Mouse (Mus musculus) stomach, embryonic 14.5 days (tissue): ENCODE data around the gene Efemp2. TPM values are rescaled to one million over a fixed set of nuclear protein-coding genes. Genes with fewer than 3 reads are reported as not detected.

Experiments
- ATAC-seq: fragments of 200-750 bp; cut with Nextera tagmentation; 2 replicates; pipeline ENCODE4 v1.8.0; 2017; ENCODE audit warnings: low read depth, moderate TSS enrichment; ENCODE audit not compliant: insufficient number of reproducible peaks, insufficient read depth, low FRiP score
- H3K27ac ChIP-seq: fragments of 300-500 bp; sonication (generic); 2 replicates; pipeline ENCODE4 v1.5.1; 2014; ENCODE audit warnings: mild to moderate bottlenecking, low read length, moderate library complexity, mixed read lengths
- H3K27me3 ChIP-seq: fragments of 300-500 bp; sonication (generic); 2 replicates; pipeline ENCODE4 v1.6.1; 2014; ENCODE audit warnings: low read length, control low read depth, mixed read lengths; ENCODE audit not compliant: control insufficient read depth, insufficient read depth
- H3K36me3 ChIP-seq: fragments of 300-500 bp; sonication (generic); 2 replicates; pipeline ENCODE4 v1.6.1; 2014; ENCODE audit warnings: mild to moderate bottlenecking, control low read depth, low read length, moderate library complexity, mixed read lengths; ENCODE audit not compliant: control insufficient read depth, insufficient read depth
- H3K4me1 ChIP-seq: fragments of 300-500 bp; sonication (generic); 2 replicates; pipeline ENCODE4 v1.6.1; 2014; ENCODE audit warnings: low read length, control low read depth, mixed read lengths; ENCODE audit not compliant: control insufficient read depth, insufficient read depth
- H3K4me2 ChIP-seq: fragments of 300-500 bp; sonication (generic); replicated peaks from 2 replicates; pipeline ENCODE4 v1.6.1; 2014; ENCODE audit warnings: low read depth, low read length, control low read depth
- H3K4me3 ChIP-seq: fragments of 300-500 bp; sonication (generic); 2 replicates; pipeline ENCODE4 v1.5.1; 2014; ENCODE audit warnings: low read depth, low read length, control low read depth
- H3K9ac ChIP-seq: fragments of 300-500 bp; sonication (generic); replicated peaks from 2 replicates; pipeline ENCODE4 v1.6.1; 2014; ENCODE audit warnings: low read depth, mild to moderate bottlenecking, control low read depth, low read length, moderate library complexity, mixed read lengths
- H3K9me3 ChIP-seq: fragments of 300-500 bp; sonication (generic); 2 replicates; pipeline ENCODE4 v1.6.1; 2016; ENCODE audit warnings: low read depth, low read length, control low read depth; ENCODE audit not compliant: control insufficient read depth
- whole genome bisulfite sequencing: fragments of 180-500 bp; shearing (Covaris S2); extraction: QIAGEN DNeasy Blood & Tissue Kit; methylation state at CpG from one replicate; pipeline ENCODE4 v1.1.7; 2014; 5-methylcytosine and 5-hydroxymethylcytosine counted together
- polyA plus RNA-seq: library from polyadenylated mRNA; unstranded; fragments of >200 nt; fragmentation: Nextera tagmentation; extraction: Ambion mirVana; gene quantifications from 2 replicates; pipeline ENCODE4 v1.2.1, GENCODE M21; 2014

Efemp2 gene
- polyA plus RNA-seq, 1 experiment from 2014 or later = 179 TPM

- peaks cover 25% of the 10 kb centered on the region for H3K4me1 ChIP-seq
- ATAC-seq = no peak
- WGBS = 75% methylated on average over 8 of the region's 8 CpGs
- no peak overlapping the region for H3K4me3 ChIP-seq
- no peak overlapping the region for H3K27ac ChIP-seq
- no peak overlapping the region for H3K4me2 ChIP-seq
- H3K9ac ChIP-seq = no peak overlapping the region
- H3K36me3 ChIP-seq = peaks cover 14% of the 10 kb centered on the region
- H3K27me3 ChIP-seq = no peaks in the 10 kb centered on the region
- no peaks in the 10 kb centered on the region for H3K9me3 ChIP-seq
Measured at GRCm38 (mm10) chr19:5429806-5430205, 43.9 kb upstream of the Efemp2 start.

GRCm38 (mm10) chr19:5430408-5430807, 43.3 kb upstream of the Efemp2 start:
- no peaks in the 10 kb centered on the region for H3K27me3 ChIP-seq
- peaks cover 25% of the 10 kb centered on the region for H3K4me1 ChIP-seq
- no peak overlapping the region for H3K4me3 ChIP-seq
- WGBS = 81% methylated on average over 1 of the region's 1 CpGs
- no peak for ATAC-seq
- no peaks in the 10 kb centered on the region for H3K9me3 ChIP-seq
- no peak overlapping the region for H3K9ac ChIP-seq
- no peak overlapping the region for H3K4me2 ChIP-seq
- H3K36me3 ChIP-seq = peaks cover 14% of the 10 kb centered on the region
- H3K27ac ChIP-seq = no peak overlapping the region

GRCm38 (mm10) chr19:5431911-5432464, 41.8 kb upstream of the Efemp2 start:
- Histone ChIP-seq H3K27ac (no peak overlapping the region), H3K4me1 (peaks cover 13% of the 10 kb centered on the region), H3K4me2 (no peak overlapping the region), H3K36me3 (peaks cover 3% of the 10 kb centered on the region), H3K4me3 (no peak overlapping the region), H3K9ac (no peak overlapping the region), H3K27me3 (no peaks in the 10 kb centered on the region), H3K9me3 (no peaks in the 10 kb centered on the region)
- 72% methylated on average over 4 of the region's 4 CpGs for WGBS
- ATAC-seq = no peak

GRCm38 (mm10) chr19:5432992-5433852, 40.5 kb upstream of the Efemp2 start:
- peaks cover 13% of the 10 kb centered on the region for H3K4me1 ChIP-seq
- peak overlapping the region; percentile 70 for H3K4me2 ChIP-seq
- ATAC-seq = peak; percentile 72; the same call in 1 of the 2 replicates
- WGBS = 5% methylated on average over 16 of the region's 16 CpGs
- H3K9ac ChIP-seq = no peak overlapping the region
- H3K27ac ChIP-seq = peak overlapping the region; percentile 56
- H3K9me3 ChIP-seq = no peaks in the 10 kb centered on the region
- H3K36me3 ChIP-seq = no peaks in the 10 kb centered on the region
- no peaks in the 10 kb centered on the region for H3K27me3 ChIP-seq
- peak overlapping the region; percentile 25 for H3K4me3 ChIP-seq

GRCm38 (mm10) chr19:5433951-5434350, 39.8 kb upstream of the Efemp2 start:
- H3K9ac ChIP-seq = no peak overlapping the region
- no peaks in the 10 kb centered on the region for H3K27me3 ChIP-seq
- peak overlapping the region; percentile 56; the same call in 1 of the 2 replicates for H3K27ac ChIP-seq
- H3K36me3 ChIP-seq = no peaks in the 10 kb centered on the region
- no peak for ATAC-seq
- no peak overlapping the region for H3K4me3 ChIP-seq
- 57% methylated on average over 7 of the region's 7 CpGs for WGBS
- H3K9me3 ChIP-seq = no peaks in the 10 kb centered on the region
- peaks cover 13% of the 10 kb centered on the region for H3K4me1 ChIP-seq
- H3K4me2 ChIP-seq = peak overlapping the region; percentile 70

GRCm38 (mm10) chr19:5444371-5444908, 29.3 kb upstream of the Efemp2 start:
- H3K4me2 ChIP-seq = no peak overlapping the region
- 58% methylated on average over 9 of the region's 9 CpGs for WGBS
- H3K9ac ChIP-seq = no peak overlapping the region

GRCm38 (mm10) chr19:5444954-5445353, 28.8 kb upstream of the Efemp2 start:
- Histone ChIP-seq H3K36me3 (no peaks in the 10 kb centered on the region), H3K27me3 (peaks cover 14% of the 10 kb centered on the region), H3K9ac (no peak overlapping the region), H3K4me2 (no peak overlapping the region), H3K27ac (no peak overlapping the region), H3K9me3 (0 out of 2 replicates have a peak, but pooled peaks cover 5% of the 10 kb centered on the region), H3K4me3 (no peak overlapping the region), H3K4me1 (peaks cover 16% of the 10 kb centered on the region)
- WGBS = 19% methylated on average over 7 of the region's 7 CpGs
- no peak for ATAC-seq

More at GRCm38 (mm10) chr19:5444371-5444908, 29.3 kb upstream of the Efemp2 start:
- no peak for ATAC-seq
- H3K4me3 ChIP-seq = no peak overlapping the region
- peaks cover 14% of the 10 kb centered on the region for H3K27me3 ChIP-seq
- no peaks in the 10 kb centered on the region for H3K36me3 ChIP-seq
- peaks cover 16% of the 10 kb centered on the region for H3K4me1 ChIP-seq
- H3K9me3 ChIP-seq = 0 out of 2 replicates have a peak, but pooled peaks cover 5% of the 10 kb centered on the region
- no peak overlapping the region for H3K27ac ChIP-seq

GRCm38 (mm10) chr19:5445747-5446146, 28.0 kb upstream of the Efemp2 start:
- 89% methylated on average over 5 of the region's 5 CpGs for WGBS
- Histone ChIP-seq H3K27ac (no peak overlapping the region), H3K4me2 (no peak overlapping the region), H3K4me1 (peaks cover 16% of the 10 kb centered on the region), H3K36me3 (no peaks in the 10 kb centered on the region), H3K9ac (no peak overlapping the region), H3K4me3 (no peak overlapping the region), H3K27me3 (peaks cover 14% of the 10 kb centered on the region), H3K9me3 (no peaks in the 10 kb centered on the region)
- ATAC-seq = no peak
